Mouse (Mus musculus) heart, postnatal 4 days (tissue): ENCODE measurements at regions not wholly inside any gene's neighbourhood (a gene's known extent, or its start where the extent isn't known, plus 50 kb on each side); places are given as distances from the start of the nearest gene placed in this dataset.
A peak's percentile ranks its signal among the peaks of the same experiment; 100 is the strongest.

Source experiments
- DNase-seq: peaks from one replicate; pipeline ENCODE4 v3.0.0; 2021

DNA sequence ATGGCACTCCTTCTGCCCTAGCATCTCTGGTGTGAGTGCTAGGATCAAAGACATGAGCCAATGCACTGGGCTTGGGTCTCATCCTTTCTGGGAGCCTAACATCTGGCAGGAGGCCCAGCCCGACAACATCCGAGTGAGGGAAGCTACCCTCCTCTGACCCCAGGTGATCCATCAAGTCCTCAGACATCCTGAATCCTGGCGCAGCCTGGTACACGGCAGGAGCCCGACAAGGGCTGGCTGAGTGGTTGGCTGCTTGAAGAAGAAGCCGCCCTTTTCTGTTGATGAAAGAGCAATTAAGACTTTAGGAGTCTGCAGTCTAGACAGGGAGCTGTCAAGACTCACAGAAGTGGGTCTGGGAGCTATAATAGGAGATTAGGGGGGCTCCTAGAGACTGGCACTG is 342.1 kb downstream of the Rps24 start:
- DNase-seq, result no peak

DNA sequence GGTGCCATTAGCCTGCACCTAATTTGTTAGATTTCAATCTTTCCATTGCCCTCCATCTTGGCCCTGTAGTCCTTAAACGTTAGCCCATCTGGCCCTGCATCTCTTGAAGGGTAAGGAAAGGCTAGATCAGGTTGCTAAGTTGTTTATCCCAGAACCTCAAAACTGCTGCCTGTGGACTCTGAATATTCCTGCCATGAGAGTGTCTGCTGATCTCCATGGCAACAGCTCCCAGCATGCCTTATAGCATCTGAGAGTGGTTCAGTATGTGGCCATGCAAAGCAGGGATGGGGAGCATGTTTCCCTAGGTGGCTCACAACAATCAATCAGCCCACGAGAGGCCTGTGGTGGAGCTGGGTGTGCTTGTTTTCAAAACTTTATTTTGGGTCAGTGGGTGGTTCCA is 346.3 kb downstream of the Rps24 start:
- no peak for DNase-seq

- no peak for DNase-seq
Observed at GRCm38 (mm10) chr14:24838219-24838618, 351.3 kb downstream of the Rps24 start.

- no peak for DNase-seq
Observed at GRCm38 (mm10) chr14:24839056-24839455, 352.1 kb downstream of the Rps24 start.

GRCm38 (mm10) chr14:24841715-24842496 is 355.0 kb downstream of the Rps24 start:
- no peak for DNase-seq

- no peak for DNase-seq
Observed at GRCm38 (mm10) chr14:24843626-24844025, 356.7 kb downstream of the Rps24 start.

DNA sequence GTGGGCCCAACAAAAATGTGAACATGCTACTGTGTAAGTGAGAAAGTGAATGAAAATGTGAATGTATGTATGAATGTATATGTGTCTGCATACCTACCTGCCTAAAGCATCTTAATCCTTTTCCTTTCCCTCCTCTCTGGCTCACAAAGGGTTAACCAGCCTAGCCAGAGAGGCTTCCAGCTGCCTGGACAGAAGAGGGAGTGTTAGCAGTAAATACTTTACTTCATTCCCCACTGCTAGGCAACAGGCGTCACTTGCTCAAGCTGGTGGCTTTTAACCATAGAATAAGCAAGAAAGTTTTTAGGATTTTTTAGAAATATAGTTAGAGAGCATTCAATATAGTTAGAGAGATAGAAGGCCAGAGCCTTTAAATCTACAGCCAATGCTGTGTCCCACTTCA is 363.6 kb downstream of the Rps24 start:
- no peak for DNase-seq

- DNase-seq, result no peak
Observed at GRCm38 (mm10) chr14:24854459-24854858, 367.5 kb downstream of the Rps24 start.

DNA sequence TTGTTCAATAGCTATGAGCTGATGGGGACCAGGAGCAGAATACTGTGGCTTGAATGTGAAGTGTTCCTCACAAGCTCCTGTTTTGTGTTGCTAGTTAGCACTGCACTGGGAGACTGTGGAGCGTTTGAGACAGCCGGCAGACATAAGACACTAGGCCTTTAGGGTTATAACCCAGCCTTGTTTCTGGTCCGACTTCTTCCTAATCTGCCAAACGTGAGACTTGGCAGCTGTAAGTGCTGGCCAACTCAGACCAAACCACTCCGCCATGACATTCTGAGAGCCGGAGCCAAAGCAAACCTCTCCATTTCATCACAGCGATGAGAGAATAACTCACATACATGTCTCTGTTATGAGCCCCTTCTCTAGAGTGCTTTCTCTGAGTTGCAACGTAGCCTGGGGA is 375.2 kb downstream of the Rps24 start:
- peak; percentile 7 for DNase-seq

GRCm38 (mm10) chr14:24862661-24863060 is 375.7 kb downstream of the Rps24 start:
- peak; percentile 5 for DNase-seq

DNA sequence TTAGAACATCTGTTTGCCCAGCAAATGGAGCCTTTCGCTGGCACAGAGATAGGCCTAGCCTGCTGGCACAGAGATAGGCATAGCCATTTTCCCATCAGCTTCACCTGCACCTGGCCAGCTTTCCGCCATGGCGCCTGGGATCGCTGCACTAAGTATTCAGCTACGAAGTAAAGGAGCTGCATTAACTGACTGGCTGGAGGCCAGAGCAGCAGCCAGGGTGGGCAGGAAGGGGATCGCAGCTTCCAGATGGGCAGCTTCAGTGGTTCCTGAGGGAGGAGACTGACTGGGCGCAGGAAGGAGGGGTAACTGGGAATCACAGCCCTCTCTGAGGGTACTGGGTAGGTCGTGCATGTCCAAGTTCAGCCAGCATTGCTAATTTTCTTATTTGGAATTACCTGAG is 376.2 kb downstream of the Rps24 start:
- DNase-seq, result peak; percentile 4

GRCm38 (mm10) chr14:24865579-24866230 is 378.8 kb downstream of the Rps24 start:
- peak; percentile 56 for DNase-seq

GRCm38 (mm10) chr14:24867816-24868215 is 380.9 kb downstream of the Rps24 start:
- no peak for DNase-seq

GRCm38 (mm10) chr14:24868756-24869155 is 381.8 kb downstream of the Rps24 start:
- no peak for DNase-seq

DNA sequence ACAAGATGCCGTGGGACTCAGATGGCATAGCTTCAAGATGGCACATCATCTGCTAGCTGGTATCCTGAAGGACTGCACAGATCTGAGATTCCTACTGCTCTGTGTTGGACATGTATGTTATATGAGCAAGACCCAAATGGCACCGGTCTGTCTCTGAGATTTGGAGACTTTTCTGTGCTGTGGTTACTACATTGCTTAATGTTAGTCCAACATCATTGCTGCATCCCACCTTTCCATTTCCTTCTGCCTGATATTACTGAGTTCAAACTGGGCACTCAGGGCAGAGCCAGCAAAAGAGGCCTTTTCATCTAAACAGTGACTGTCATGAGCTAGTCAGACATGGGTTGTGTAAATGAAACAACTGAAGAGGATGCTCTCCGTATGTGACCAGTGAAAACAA is 383.3 kb downstream of the Rps24 start:
- no peak for DNase-seq

GRCm38 (mm10) chr14:24871392-24871998 is 384.6 kb downstream of the Rps24 start:
- peak; percentile 33 for DNase-seq

DNA sequence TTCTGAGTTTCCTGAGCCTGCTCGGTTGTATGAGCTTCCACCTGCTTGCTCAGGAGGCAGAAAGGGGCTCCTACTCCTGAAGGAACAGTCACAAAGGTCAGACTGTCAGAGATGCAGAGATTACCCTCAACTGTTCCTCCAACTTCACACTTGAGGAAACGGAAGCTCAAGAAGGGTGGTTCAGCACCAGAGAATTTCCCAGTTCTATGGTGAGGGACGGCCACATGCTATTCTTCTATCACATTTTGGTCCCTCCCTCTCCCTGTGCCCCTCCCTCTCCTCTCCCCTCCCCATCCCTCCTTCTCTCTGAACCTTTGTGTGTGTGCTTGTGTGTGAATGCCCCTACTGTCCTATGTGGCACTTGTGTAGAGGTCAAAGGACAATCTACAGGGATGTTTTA is 386.0 kb downstream of the Rps24 start:
- DNase-seq, result no peak

- DNase-seq, result no peak
Observed at GRCm38 (mm10) chr14:24873406-24873805, 386.5 kb downstream of the Rps24 start.

- DNase-seq, result no peak
Observed at GRCm38 (mm10) chr14:24874426-24875155, 387.7 kb downstream of the Rps24 start.

- no peak for DNase-seq
Observed at GRCm38 (mm10) chr14:24875156-24875545, 388.2 kb downstream of the Rps24 start.

DNA sequence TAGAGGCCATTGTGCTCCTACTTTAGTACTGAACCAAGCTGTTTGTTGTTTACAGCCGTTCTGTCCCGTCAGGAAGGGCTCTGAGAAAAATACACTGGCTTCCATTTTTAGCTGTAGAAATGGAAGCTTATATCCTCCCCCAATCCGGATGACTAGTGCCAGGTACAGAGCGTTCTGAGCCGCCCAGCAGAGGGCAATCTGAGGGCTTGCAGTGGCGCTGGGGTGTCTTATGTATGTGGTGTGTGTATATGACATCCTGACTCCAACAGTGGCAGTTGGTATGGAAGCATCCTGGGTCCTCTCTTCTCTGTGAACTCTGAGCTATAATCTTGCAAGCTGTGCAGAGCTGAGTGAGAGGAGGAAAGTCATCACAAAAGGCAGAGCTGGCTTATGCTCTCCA is 389.0 kb downstream of the Rps24 start:
- no peak for DNase-seq

- no peak for DNase-seq
Observed at GRCm38 (mm10) chr14:24876508-24876907, 389.6 kb downstream of the Rps24 start.

- DNase-seq, result no peak
Observed at GRCm38 (mm10) chr14:24877853-24878252, 390.9 kb downstream of the Rps24 start.
